Mouse (Mus musculus): ENCODE measurements around the gene Ndufs8. TPM values are rescaled to one million over a fixed set of nuclear protein-coding genes. Genes with fewer than 3 reads are reported as not detected.
A peak's percentile ranks its signal among the peaks of the same experiment; 100 is the strongest.

Gene Ndufs8
- total and polyA plus RNA-seq, 2 experiments from 2014 or later: 212 to 366 TPM

DNA sequence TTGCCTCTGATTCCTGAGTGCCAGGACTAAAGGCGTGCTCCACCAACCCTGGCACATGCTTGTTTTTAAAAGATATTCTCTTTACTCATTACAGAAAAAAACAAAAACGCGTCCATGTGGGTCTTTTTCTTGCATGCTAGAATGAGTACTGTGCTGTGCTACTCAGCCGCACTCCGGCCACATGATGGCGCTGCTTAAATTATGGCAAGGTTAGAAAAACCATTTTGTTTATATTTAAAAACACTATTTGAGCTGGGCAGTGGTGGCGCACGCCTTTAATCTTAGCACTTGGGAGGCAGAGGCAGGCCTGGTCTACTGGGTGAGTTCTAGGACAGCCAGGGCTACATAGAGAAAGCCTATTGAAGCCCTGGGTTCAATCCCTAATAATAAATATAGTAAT lies 22.4 kb downstream of the Ndufs8 start:
- Histone ChIP-seq H3K4me1 (ENCODE audit: insufficient read depth, low read length) (no peaks in the 10 kb centered on the region), H3K27me3 (ENCODE audit: insufficient read depth, low read length) (no peaks in the 10 kb centered on the region), H3K27ac (no peak overlapping the region), H3K4me2 (ENCODE audit: low read depth, low read length) (no peak overlapping the region), H3K4me3 (ENCODE audit: low read length) (no peak overlapping the region), H3K36me3 (ENCODE audit: insufficient read depth, low read length) (peaks cover 52% of the 10 kb centered on the region), H3K9me3 (ENCODE audit: low read length) (no peaks in the 10 kb centered on the region), H3K9ac (replicated peaks; ENCODE audit: low read length) (no peak overlapping the region)
- no peak for ATAC-seq
- TF ChIP-seq CTCF (IDR thresholded peaks at IDR 0.05; ENCODE audit: low read depth): peak; percentile 58
- DNase-seq (ENCODE audit: low spot score): peak; percentile 49
- 83% methylated on average over 8 of the region's 8 CpGs for WGBS

DNA sequence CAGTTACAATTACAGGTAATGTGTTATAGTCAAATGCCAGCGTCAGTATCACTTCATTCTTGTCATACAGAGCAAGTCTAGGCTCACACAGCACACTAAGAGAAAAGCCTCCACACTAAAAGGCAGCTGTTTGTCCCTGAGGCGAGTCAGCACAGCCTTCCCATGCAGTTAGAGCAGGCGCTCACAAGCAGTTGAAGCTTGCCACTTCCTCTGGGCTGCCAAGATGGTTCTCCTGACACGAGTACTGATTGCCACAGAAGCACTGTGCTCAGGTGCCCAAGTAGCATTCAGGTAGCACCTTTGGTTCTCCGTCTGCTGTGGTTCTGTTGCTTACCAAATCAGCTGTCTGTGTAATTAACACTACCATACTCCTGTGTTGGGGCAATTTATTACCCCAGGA lies 23.5 kb downstream of the Ndufs8 start:
- Histone ChIP-seq H3K4me2 (ENCODE audit: low read depth, low read length) (no peak overlapping the region), H3K36me3 (ENCODE audit: insufficient read depth, low read length) (peaks cover 52% of the 10 kb centered on the region), H3K27me3 (ENCODE audit: insufficient read depth, low read length) (no peaks in the 10 kb centered on the region), H3K9ac (replicated peaks; ENCODE audit: low read length) (no peak overlapping the region), H3K4me1 (ENCODE audit: insufficient read depth, low read length) (no peaks in the 10 kb centered on the region), H3K4me3 (ENCODE audit: low read length) (no peak overlapping the region), H3K27ac (no peak overlapping the region), H3K9me3 (ENCODE audit: low read length) (no peaks in the 10 kb centered on the region)
- DNase-seq (ENCODE audit: low spot score) (no peak), ATAC-seq (no peak)
- no peak for TF ChIP-seq CTCF (IDR thresholded peaks at IDR 0.05; ENCODE audit: low read depth)
- WGBS: 87% methylated on average over 5 of the region's 5 CpGs

DNA sequence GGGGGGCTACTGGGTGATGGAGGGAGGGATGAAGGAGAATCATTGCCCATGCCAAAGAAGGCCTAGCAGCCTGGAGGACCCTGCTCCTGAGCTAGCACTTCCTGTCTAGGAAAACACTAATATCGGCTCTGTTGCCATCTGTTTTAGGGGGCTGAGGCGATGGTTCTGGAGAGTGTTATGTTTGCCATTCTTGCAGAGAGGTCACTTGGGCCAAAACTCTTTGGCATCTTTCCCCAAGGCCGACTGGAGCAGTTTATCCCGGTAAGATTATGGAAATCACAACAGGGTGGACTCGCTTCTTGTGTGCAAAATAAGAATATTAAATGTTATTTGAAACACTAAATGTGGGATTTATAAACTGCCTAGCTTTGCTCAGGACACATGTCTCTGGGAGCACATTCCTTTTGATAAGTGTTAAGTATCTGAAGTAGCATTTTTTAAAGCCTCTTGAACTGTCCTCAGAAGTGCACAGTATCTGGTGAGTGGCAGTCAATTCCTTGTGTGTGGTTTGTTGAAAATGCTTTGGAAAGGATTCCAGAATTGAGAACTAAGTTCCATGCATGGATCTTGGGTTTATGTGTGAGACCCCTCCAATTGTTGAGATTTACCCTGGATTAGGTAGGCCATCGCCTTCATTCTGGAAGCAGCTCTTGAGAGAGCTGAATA lies 28.1 kb downstream of the Ndufs8 start:
- Histone ChIP-seq H3K27ac (no peak overlapping the region), H3K9ac (replicated peaks; ENCODE audit: low read length) (no peak overlapping the region), H3K36me3 (ENCODE audit: insufficient read depth, low read length) (peaks cover 19% of the 10 kb centered on the region), H3K4me3 (ENCODE audit: low read length) (no peak overlapping the region), H3K27me3 (ENCODE audit: insufficient read depth, low read length) (no peaks in the 10 kb centered on the region), H3K4me1 (ENCODE audit: insufficient read depth, low read length) (no peaks in the 10 kb centered on the region), H3K9me3 (ENCODE audit: low read length) (no peaks in the 10 kb centered on the region), H3K4me2 (ENCODE audit: low read depth, low read length) (no peak overlapping the region)
- DNase-seq (ENCODE audit: low spot score) (no peak), ATAC-seq (no peak)
- WGBS: 60% methylated on average over 6 of the region's 6 CpGs
- TF ChIP-seq CTCF (IDR thresholded peaks at IDR 0.05; ENCODE audit: low read depth): no peak

- H3K9ac ChIP-seq (replicated peaks; ENCODE audit: low read length): no peak overlapping the region
- H3K36me3 ChIP-seq (ENCODE audit: insufficient read depth, low read length): peaks cover 8% of the 10 kb centered on the region
- H3K27me3 ChIP-seq (ENCODE audit: insufficient read depth, low read length): no peaks in the 10 kb centered on the region
- no peak for TF ChIP-seq CTCF (IDR thresholded peaks at IDR 0.05; ENCODE audit: low read depth)
- H3K4me2 ChIP-seq (ENCODE audit: low read depth, low read length): no peak overlapping the region
- no peaks in the 10 kb centered on the region for H3K4me1 ChIP-seq (ENCODE audit: insufficient read depth, low read length)
- no peak for ATAC-seq
- H3K9me3 ChIP-seq (ENCODE audit: low read length): no peaks in the 10 kb centered on the region
- no peak overlapping the region for H3K27ac ChIP-seq
- no peak overlapping the region for H3K4me3 ChIP-seq (ENCODE audit: low read length)
- DNase-seq (ENCODE audit: low spot score): no peak
- 61% methylated on average over 4 of the region's 4 CpGs for WGBS
Measured at GRCm38 (mm10) chr19:3882214-3882613, 30.4 kb downstream of the Ndufs8 start.

DNA sequence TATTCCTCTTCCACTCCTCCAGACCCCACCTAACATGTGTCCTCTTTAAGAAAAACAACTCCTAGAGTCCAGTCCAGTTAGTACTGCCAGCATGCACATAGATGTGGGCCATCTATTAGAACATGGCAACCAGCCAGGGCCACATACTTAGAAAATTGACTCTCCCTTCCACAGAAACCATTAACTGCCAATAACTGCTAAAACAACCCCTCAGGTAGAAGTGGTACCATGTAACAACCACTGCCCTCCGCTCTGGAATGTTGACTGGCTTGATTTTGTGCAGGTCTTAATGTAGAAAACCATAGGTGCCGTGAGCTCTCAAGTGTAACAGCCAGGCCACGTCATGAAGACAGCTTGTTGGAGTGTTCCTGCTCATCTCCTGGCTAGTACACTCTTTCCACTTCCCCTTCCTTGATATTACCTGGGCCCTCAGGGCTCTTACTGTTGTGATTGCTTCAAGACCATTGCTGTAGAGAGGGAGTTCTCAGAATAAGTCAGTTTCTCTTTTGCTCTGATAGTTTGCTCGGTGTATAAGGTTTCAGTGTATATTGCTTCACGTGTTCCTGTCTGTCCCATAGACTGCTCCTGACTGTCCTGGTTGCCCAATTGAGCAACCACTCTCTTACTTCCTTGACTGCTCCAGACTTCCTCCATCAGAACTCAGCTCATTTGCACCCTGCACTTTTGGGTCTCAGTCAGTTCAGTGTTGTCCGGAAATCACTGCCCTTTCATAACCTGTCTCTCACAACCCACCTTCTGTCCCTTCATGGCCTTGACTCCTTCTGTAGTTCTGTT lies 32.3 kb downstream of the Ndufs8 start:
- no peak for DNase-seq (ENCODE audit: low spot score)
- Histone ChIP-seq H3K36me3 (ENCODE audit: insufficient read depth, low read length) (no peaks in the 10 kb centered on the region), H3K27me3 (ENCODE audit: insufficient read depth, low read length) (no peaks in the 10 kb centered on the region), H3K27ac (no peak overlapping the region), H3K9me3 (ENCODE audit: low read length) (no peaks in the 10 kb centered on the region), H3K4me1 (ENCODE audit: insufficient read depth, low read length) (no peaks in the 10 kb centered on the region), H3K9ac (replicated peaks; ENCODE audit: low read length) (no peak overlapping the region), H3K4me3 (ENCODE audit: low read length) (no peak overlapping the region), H3K4me2 (ENCODE audit: low read depth, low read length) (no peak overlapping the region)
- no peak for TF ChIP-seq CTCF (IDR thresholded peaks at IDR 0.05; ENCODE audit: low read depth)
- 90% methylated on average over 6 of the region's 6 CpGs for WGBS
- ATAC-seq: no peak

DNA sequence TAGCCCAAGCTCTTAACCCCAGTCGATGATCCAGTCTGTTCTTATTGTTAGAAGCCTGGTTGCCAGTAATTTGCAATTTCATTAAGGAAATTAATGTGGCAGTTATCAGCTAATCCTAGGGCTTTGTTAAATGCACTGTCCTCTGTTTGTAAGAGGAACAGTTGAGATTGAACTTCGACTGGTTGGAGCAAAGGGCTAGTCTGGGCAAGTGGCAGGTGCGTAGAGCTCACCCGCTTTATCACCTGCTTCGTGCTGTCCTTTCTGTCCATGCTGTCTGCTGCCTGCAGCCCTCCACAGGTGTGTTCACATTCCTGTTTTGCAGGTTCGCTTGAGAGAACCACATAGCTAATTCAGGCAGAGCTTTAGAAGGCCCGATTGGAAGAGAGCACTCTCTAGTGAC lies 37.5 kb downstream of the Ndufs8 start:
- no peak for TF ChIP-seq CTCF (IDR thresholded peaks at IDR 0.05; ENCODE audit: low read depth)
- no peak overlapping the region for H3K4me2 ChIP-seq (ENCODE audit: low read depth, low read length)
- no peak overlapping the region for H3K4me3 ChIP-seq (ENCODE audit: low read length)
- 85% methylated on average over 7 of the region's 7 CpGs for WGBS
- H3K27ac ChIP-seq: no peak overlapping the region
- no peaks in the 10 kb centered on the region for H3K27me3 ChIP-seq (ENCODE audit: insufficient read depth, low read length)
- no peaks in the 10 kb centered on the region for H3K36me3 ChIP-seq (ENCODE audit: insufficient read depth, low read length)
- ATAC-seq: no peak
- no peaks in the 10 kb centered on the region for H3K4me1 ChIP-seq (ENCODE audit: insufficient read depth, low read length)
- H3K9ac ChIP-seq (replicated peaks; ENCODE audit: low read length): no peak overlapping the region
- no peaks in the 10 kb centered on the region for H3K9me3 ChIP-seq (ENCODE audit: low read length)
- no peak for DNase-seq (ENCODE audit: low spot score)

GRCm38 (mm10) chr19:3872373-3872772 lies 40.2 kb downstream of the Ndufs8 start:
- Histone ChIP-seq H3K27me3 (ENCODE audit: insufficient read depth, low read length) (no peaks in the 10 kb centered on the region), H3K9ac (replicated peaks; ENCODE audit: low read length) (no peak overlapping the region), H3K9me3 (ENCODE audit: low read length) (no peaks in the 10 kb centered on the region), H3K4me1 (ENCODE audit: insufficient read depth, low read length) (no peaks in the 10 kb centered on the region), H3K27ac (no peak overlapping the region), H3K4me3 (ENCODE audit: low read length) (no peak overlapping the region), H3K36me3 (ENCODE audit: insufficient read depth, low read length) (no peaks in the 10 kb centered on the region), H3K4me2 (ENCODE audit: low read depth, low read length) (no peak overlapping the region)
- DNase-seq (ENCODE audit: low spot score) (peak; percentile 29), ATAC-seq (no peak)
- TF ChIP-seq CTCF (IDR thresholded peaks at IDR 0.05; ENCODE audit: low read depth): no peak
- 42% methylated on average over 4 of the region's 4 CpGs for WGBS
